Comparison of ENCODE assay signal across 9 mouse cellular contexts in the genomic region with DNA sequence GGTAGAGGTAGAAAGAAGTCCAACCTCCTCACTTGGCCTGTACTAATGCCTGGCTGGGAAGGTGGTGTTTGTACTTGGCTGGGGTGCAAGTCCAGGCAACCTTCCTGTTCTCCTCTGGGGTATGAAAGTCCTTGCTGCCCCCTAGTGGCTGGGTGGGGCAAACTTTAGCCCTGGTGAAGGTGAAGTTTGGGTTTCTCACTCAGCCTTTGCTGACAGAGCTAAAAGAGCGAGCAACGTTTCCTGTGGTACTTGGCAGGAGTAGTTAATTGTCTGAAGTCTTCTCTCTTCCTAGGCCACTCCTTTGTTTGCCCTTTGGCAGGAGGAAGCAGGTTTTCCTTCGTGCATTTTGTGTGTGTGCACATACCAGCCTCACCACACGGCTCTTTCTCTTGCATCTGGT. TPM values are rescaled to one million over a fixed set of nuclear protein-coding genes. Genes with fewer than 3 reads are reported as not detected.
DNase-seq lines count a peak whose midpoint lies in the region; ATAC-seq lines count a peak whose summit lies in the region.
"Had no signal": no experiment of that assay in that cellular context is flagged by ENCODE, and none has a peak within 500 bp of the region (broad histone marks: within the 10 kb centered on the region; RNA-seq: fewer than 3 reads in every experiment).

No protein-coding gene starts in this region.

- peak; percentile 78 for DNase-seq in kidney, adult 18-20 months
- DNase-seq in WW6 (ENCODE audit: low read depth, low spot score) = peak; percentile 31
- DNase-seq in frontal cortex, postnatal 25 days (ENCODE audit: low spot score in 2 of 2) = peak; percentile 18 to 19
- peak; percentile 56 to 60 for DNase-seq in kidney, postnatal 4 days
- peak; percentile 75 for DNase-seq in lung, postnatal 10 days
- peak; percentile 63 to 79 for DNase-seq in spleen, postnatal 10 days (ENCODE audit: low spot score in 2 of 2)

- H3K9ac ChIP-seq in kidney, embryonic 16.5 days (replicated peaks; ENCODE audit: low read length) = no peak overlapping the region
- no peak overlapping the region for H3K9ac ChIP-seq in midbrain, embryonic 13.5 days (replicated peaks)

- no peak overlapping the region for H3K4me2 ChIP-seq in kidney, embryonic 16.5 days (replicated peaks; ENCODE audit: low read depth, low read length)
- H3K4me2 ChIP-seq in midbrain, embryonic 13.5 days (replicated peaks) = no peak overlapping the region

- no peaks in the 10 kb centered on the region for H3K4me1 ChIP-seq in kidney, embryonic 16.5 days (ENCODE audit: insufficient read depth, low read length)
- peaks cover 14% of the 10 kb centered on the region for H3K4me1 ChIP-seq in midbrain, embryonic 13.5 days (replicated peaks)

- no peaks in the 10 kb centered on the region for H3K36me3 ChIP-seq in kidney, embryonic 16.5 days (ENCODE audit: insufficient read depth, low read length)
- no peaks in the 10 kb centered on the region for H3K36me3 ChIP-seq in midbrain, embryonic 13.5 days

- WGBS in kidney, embryonic 16.5 days = 46% methylated on average over 4 of the region's 4 CpGs
- 59% methylated on average over 4 of the region's 4 CpGs for WGBS in midbrain, embryonic 13.5 days

- H3K4me3 ChIP-seq in kidney, embryonic 16.5 days (ENCODE audit: low read length) = no peak overlapping the region
- H3K4me3 ChIP-seq in midbrain, embryonic 13.5 days (replicated peaks) = no peak overlapping the region
- H3K4me3 ChIP-seq: erythroblast, embryonic 14.5 days had no signal

- H3K27ac ChIP-seq in kidney, embryonic 16.5 days (ENCODE audit: low read length) = no peak overlapping the region
- H3K27ac ChIP-seq in midbrain, embryonic 13.5 days = no peak overlapping the region

- H3K9me3 ChIP-seq in kidney, embryonic 16.5 days (ENCODE audit: low read length) = no peaks in the 10 kb centered on the region
- H3K9me3 ChIP-seq in midbrain, embryonic 13.5 days = no peaks in the 10 kb centered on the region

- no peaks in the 10 kb centered on the region for H3K27me3 ChIP-seq in kidney, embryonic 16.5 days (ENCODE audit: insufficient read depth, low read length)
- no peaks in the 10 kb centered on the region for H3K27me3 ChIP-seq in midbrain, embryonic 13.5 days

- ATAC-seq in kidney, embryonic 16.5 days (ENCODE audit: low FRiP score, low TSS enrichment) = no peak
- no peak for ATAC-seq in midbrain, embryonic 13.5 days

RNA-seq across cellular contexts. Expression of gene Pigh, which starts 3.1 kb away (rescaled TPM):
- polyA plus RNA-seq in kidney, embryonic 16.5 days (2015; fragmentation: Nextera tagmentation; extraction: Ambion mirVana) = 35.6 and 36.6 TPM in 2 replicates
- polyA plus RNA-seq in midbrain, embryonic 13.5 days (2015; fragmentation: Nextera tagmentation; extraction: Ambion mirVana) = 25.3 and 26.4 TPM in 2 replicates
- polyA plus RNA-seq: erythroblast, embryonic 14.5 days had no signal

RNA-seq across cellular contexts. Expression of gene Arg2, which starts 38.0 kb away (rescaled TPM):
- polyA plus RNA-seq in kidney, embryonic 16.5 days (2015; fragmentation: Nextera tagmentation; extraction: Ambion mirVana) = 17.6 and 17.9 TPM in 2 replicates
- polyA plus RNA-seq in midbrain, embryonic 13.5 days (2015; fragmentation: Nextera tagmentation; extraction: Ambion mirVana) = 22.9 and 23.3 TPM in 2 replicates
- polyA plus RNA-seq: erythroblast, embryonic 14.5 days had no signal

Comparison
In these comparisons a context has a peak if more than half of its experiments do, and no peak if none do; other contexts are left out.
1. DNase-seq: peak in every context shown above with its lines; median percentile 78 in kidney, adult 18-20 months; 75 in lung, postnatal 10 days; 71 in spleen, postnatal 10 days; 58 in kidney, postnatal 4 days; 31 in WW6; 18 in frontal cortex, postnatal 25 days.